Mouse (Mus musculus): ENCODE measurements around the gene Fndc8. TPM values are rescaled to one million over a fixed set of nuclear protein-coding genes. Genes with fewer than 3 reads are reported as not detected.
A peak's percentile ranks its signal among the peaks of the same experiment; 100 is the strongest.

The Fndc8 gene
- polyA plus RNA-seq, 1 experiment from 2014 or later = 0.22 TPM

DNA sequence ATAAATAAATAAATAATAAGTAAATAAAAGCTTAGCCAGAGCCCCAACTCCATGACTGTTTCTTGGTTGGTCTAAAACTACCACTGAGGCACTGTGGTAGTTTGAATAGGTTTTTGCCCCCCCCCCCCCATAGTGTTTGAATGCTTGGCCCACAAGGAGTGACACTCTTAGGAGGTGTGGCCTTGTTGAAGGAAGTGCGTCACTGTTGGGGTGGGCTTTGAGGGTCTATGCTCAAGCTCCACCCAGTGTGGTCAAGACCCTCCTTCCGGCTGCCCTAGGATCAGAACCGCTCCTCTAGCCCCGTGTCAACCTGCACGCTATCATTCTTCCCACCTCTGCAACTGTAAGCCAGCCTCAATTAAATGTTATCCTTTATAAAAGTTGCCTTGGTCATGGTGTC is 16.3 kb upstream of the Fndc8 start:
- Histone ChIP-seq H3K4me3 (replicated peaks; ENCODE audit: low read length) (no peak overlapping the region), H3K36me3 (ENCODE audit: control insufficient read depth, insufficient read depth, low read length) (no peaks in the 10 kb centered on the region), H3K4me2 (ENCODE audit: low read depth, low read length) (no peak overlapping the region), H3K9me3 (replicated peaks; ENCODE audit: control insufficient read depth, low read length) (no peaks in the 10 kb centered on the region), H3K27me3 (ENCODE audit: control insufficient read depth, insufficient read depth, low read length) (no peaks in the 10 kb centered on the region), H3K27ac (ENCODE audit: low read length) (no peak overlapping the region), H3K4me1 (ENCODE audit: control insufficient read depth, insufficient read depth, low read length) (no peaks in the 10 kb centered on the region), H3K9ac (ENCODE audit: low read length) (no peak overlapping the region)
- ATAC-seq (ENCODE audit: insufficient read depth, low FRiP score) = no peak
- WGBS = 91% methylated on average over 5 of the region's 5 CpGs

DNA sequence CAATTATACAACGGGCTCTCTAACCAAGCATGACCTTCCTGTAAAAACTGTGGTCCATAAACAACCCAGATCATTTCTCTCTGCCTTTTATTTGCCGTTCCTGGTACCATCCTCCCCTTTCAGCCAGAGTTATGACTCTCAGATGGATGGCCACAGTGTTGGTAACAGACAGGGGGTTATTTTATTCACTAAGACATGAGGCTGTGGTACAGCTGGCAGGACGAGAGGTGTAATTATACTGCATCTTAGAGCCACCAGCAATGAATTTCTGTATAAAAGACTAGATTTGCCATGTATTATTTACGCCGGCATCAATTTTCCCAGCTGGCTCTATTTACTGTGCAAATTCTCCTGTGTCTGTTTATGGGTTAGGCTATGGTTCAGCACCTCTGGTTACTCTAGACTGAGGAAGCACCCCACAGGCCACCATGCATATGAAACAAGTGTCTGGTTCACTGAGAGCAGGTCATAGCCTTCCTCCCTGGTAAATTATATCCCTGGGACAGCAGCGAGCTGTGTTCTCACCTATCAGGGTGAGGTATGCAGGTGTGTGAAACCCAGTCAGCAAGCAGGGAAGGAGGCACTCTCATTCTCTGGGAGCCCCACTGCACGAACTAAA is 14.1 kb upstream of the Fndc8 start:
- Histone ChIP-seq H3K4me3 (replicated peaks; ENCODE audit: low read length) (no peak overlapping the region), H3K27me3 (ENCODE audit: control insufficient read depth, insufficient read depth, low read length) (no peaks in the 10 kb centered on the region), H3K4me2 (ENCODE audit: low read depth, low read length) (no peak overlapping the region), H3K9ac (ENCODE audit: low read length) (no peak overlapping the region), H3K9me3 (replicated peaks; ENCODE audit: control insufficient read depth, low read length) (no peaks in the 10 kb centered on the region), H3K27ac (ENCODE audit: low read length) (no peak overlapping the region), H3K4me1 (ENCODE audit: control insufficient read depth, insufficient read depth, low read length) (no peaks in the 10 kb centered on the region), H3K36me3 (ENCODE audit: control insufficient read depth, insufficient read depth, low read length) (peaks cover 2% of the 10 kb centered on the region; the same call in 1 of the 2 replicates)
- 81% methylated on average over 7 of the region's 7 CpGs for WGBS
- ATAC-seq (ENCODE audit: insufficient read depth, low FRiP score) = no peak

- no peak overlapping the region for H3K9ac ChIP-seq (ENCODE audit: low read length)
- H3K27ac ChIP-seq (ENCODE audit: low read length) = no peak overlapping the region
- H3K9me3 ChIP-seq (replicated peaks; ENCODE audit: control insufficient read depth, low read length) = no peaks in the 10 kb centered on the region
- no peak for ATAC-seq (ENCODE audit: insufficient read depth, low FRiP score)
- 0 out of 2 replicates have a peak, but pooled peaks cover under 1% of the 10 kb centered on the region for H3K4me1 ChIP-seq (ENCODE audit: control insufficient read depth, insufficient read depth, low read length)
- no peak overlapping the region for H3K4me2 ChIP-seq (ENCODE audit: low read depth, low read length)
- H3K27me3 ChIP-seq (ENCODE audit: control insufficient read depth, insufficient read depth, low read length) = no peaks in the 10 kb centered on the region
- peaks cover 2% of the 10 kb centered on the region; the same call in 1 of the 2 replicates for H3K36me3 ChIP-seq (ENCODE audit: control insufficient read depth, insufficient read depth, low read length)
- 75% methylated on average over 8 of the region's 8 CpGs for WGBS
- no peak overlapping the region for H3K4me3 ChIP-seq (replicated peaks; ENCODE audit: low read length)
These were observed 8.7 kb upstream of the Fndc8 start for GRCm38 (mm10) chr11:82883180-82883579.

DNA sequence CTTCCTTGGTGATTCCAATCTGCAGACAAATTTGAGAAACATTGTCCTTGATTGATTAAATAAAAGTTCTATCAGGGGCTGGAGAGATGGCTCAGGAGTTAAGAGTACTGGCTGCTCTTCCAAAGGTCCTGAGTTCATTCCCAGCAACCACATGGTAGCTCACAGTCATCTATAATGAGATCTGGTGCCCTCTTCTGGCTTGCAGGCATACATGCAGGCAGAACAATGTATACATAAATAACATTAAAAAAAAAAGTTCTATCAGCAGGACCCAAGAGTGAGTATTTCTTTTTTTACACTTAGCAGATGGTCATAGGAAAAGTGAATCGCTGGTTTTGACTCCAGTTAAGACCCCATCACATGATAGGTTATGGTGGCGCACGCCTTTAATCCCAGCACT is 5.4 kb upstream of the Fndc8 start:
- H3K9ac ChIP-seq (ENCODE audit: low read length) = no peak overlapping the region
- no peaks in the 10 kb centered on the region for H3K27me3 ChIP-seq (ENCODE audit: control insufficient read depth, insufficient read depth, low read length)
- H3K36me3 ChIP-seq (ENCODE audit: control insufficient read depth, insufficient read depth, low read length) = peaks cover under 1% of the 10 kb centered on the region; the same call in 1 of the 2 replicates
- H3K27ac ChIP-seq (ENCODE audit: low read length) = no peak overlapping the region
- WGBS = 89% methylated on average over 3 of the region's 3 CpGs
- H3K4me2 ChIP-seq (ENCODE audit: low read depth, low read length) = no peak overlapping the region
- peaks cover 14% of the 10 kb centered on the region for H3K4me1 ChIP-seq (ENCODE audit: control insufficient read depth, insufficient read depth, low read length)
- no peaks in the 10 kb centered on the region for H3K9me3 ChIP-seq (replicated peaks; ENCODE audit: control insufficient read depth, low read length)
- no peak overlapping the region for H3K4me3 ChIP-seq (replicated peaks; ENCODE audit: low read length)
- no peak for ATAC-seq (ENCODE audit: insufficient read depth, low FRiP score)

DNA sequence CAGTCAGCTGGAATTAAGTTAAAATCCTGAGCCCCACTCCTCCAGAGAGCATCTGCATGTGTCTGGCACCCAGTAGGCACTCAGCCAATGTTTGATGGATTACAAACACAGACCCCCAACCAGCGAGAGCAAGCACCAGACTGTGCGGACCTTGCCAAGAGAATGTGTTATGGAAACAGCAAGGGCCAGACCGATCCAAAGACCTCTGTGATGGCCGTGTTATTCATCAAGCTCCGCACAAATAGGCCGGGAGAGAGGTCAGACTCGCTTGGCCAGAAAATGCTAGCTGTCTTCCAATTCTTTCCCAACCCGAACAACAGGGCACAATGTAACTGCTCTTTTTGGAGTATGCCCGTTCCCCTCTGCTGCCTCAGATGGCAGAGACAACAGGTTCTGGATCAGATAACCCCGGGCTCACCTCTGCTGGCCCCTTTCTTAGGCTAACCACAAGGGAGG is 3.4 kb upstream of the Fndc8 start:
- 23% methylated on average over 10 of the region's 10 CpGs for WGBS
- H3K27me3 ChIP-seq (ENCODE audit: control insufficient read depth, insufficient read depth, low read length) = no peaks in the 10 kb centered on the region
- peak overlapping the region; percentile 93 for H3K4me2 ChIP-seq (ENCODE audit: low read depth, low read length)
- no peaks in the 10 kb centered on the region for H3K9me3 ChIP-seq (replicated peaks; ENCODE audit: control insufficient read depth, low read length)
- 0 out of 2 replicates have a peak, but pooled peaks have one; percentile 6 for ATAC-seq (ENCODE audit: insufficient read depth, low FRiP score)
- peak overlapping the region; percentile 76 for H3K4me3 ChIP-seq (replicated peaks; ENCODE audit: low read length)
- peaks cover 14% of the 10 kb centered on the region for H3K4me1 ChIP-seq (ENCODE audit: control insufficient read depth, insufficient read depth, low read length)
- H3K36me3 ChIP-seq (ENCODE audit: control insufficient read depth, insufficient read depth, low read length) = no peaks in the 10 kb centered on the region
- peak overlapping the region; percentile 91 for H3K9ac ChIP-seq (ENCODE audit: low read length)
- no peak overlapping the region for H3K27ac ChIP-seq (ENCODE audit: low read length)

DNA sequence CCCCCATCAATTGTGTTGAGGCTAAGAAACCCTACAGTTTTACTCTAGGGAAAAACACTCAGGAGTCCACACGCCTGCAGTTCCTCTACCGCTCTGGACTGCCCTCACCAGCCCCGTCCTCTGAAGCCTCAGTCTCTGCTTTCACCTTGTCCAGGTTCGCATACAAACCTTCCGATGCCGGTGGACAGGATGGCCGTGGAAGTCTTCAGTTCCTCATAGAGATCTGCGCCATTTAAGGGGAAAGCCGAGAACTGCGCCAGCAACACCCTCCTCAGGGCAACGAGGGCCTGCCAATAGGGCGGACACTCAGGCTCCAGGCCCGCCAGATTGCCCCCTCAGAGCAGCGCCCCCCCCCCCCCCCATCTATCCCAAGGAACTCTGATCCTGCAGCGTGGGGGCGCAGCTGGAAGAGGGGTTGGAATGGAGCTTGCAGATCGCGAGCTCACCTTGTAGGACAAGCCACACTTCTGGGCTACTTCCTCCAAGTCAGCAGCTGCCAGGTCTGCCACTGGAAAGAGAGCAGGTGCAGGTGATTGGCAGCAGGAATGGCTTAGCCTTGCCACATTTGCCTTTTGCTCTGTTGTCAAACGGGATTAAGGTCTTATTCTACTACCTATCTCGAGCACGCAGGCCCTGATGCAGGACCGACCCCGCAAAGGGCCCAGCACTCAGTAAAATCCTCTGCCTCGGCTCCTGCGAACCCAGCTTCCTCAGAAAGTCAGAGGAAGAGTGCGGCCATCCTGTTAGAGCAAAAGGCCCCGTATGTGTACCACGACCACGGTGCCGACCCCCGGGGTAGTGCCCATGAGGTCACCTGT is 2.2 kb upstream of the Fndc8 start:
- ATAC-seq (ENCODE audit: insufficient read depth, low FRiP score) = peak; percentile 61; the same call in 1 of the 2 replicates

GRCm38 (mm10) chr11:82890342-82890762 is 1.6 kb upstream of the Fndc8 start, which contains the start of gene Rad51d:
Gene Rad51d (minus strand): TSS chr11:82890614.
- peak within 1 kb of the TSS; percentile 91 for H3K9ac ChIP-seq (ENCODE audit: low read length)
- H3K4me2 ChIP-seq (ENCODE audit: low read depth, low read length) = peak within 1 kb of the TSS; percentile 93
- peak within 1 kb of the TSS; percentile 76 for H3K4me3 ChIP-seq (replicated peaks; ENCODE audit: low read length)
- no peaks in the 10 kb centered on the region for H3K36me3 ChIP-seq (ENCODE audit: control insufficient read depth, insufficient read depth, low read length)
- no peaks in the 10 kb centered on the region for H3K27me3 ChIP-seq (ENCODE audit: control insufficient read depth, insufficient read depth, low read length)
- under 1% methylated on average over 26 of the region's 26 CpGs for WGBS
- peaks cover 14% of the 10 kb centered on the region for H3K4me1 ChIP-seq (ENCODE audit: control insufficient read depth, insufficient read depth, low read length)
- peak; percentile 94 for ATAC-seq (ENCODE audit: insufficient read depth, low FRiP score)
- H3K9me3 ChIP-seq (replicated peaks; ENCODE audit: control insufficient read depth, low read length) = no peaks in the 10 kb centered on the region
- H3K27ac ChIP-seq (ENCODE audit: low read length) = peak within 1 kb of the TSS; percentile 83

More for the DNA sequence above, 2.2 kb upstream of the Fndc8 start:
- H3K9me3 ChIP-seq (replicated peaks; ENCODE audit: control insufficient read depth, low read length) = no peaks in the 10 kb centered on the region
- H3K4me2 ChIP-seq (ENCODE audit: low read depth, low read length) = peak overlapping the region; percentile 93
- H3K9ac ChIP-seq (ENCODE audit: low read length) = peak overlapping the region; percentile 91
- peak overlapping the region; percentile 76 for H3K4me3 ChIP-seq (replicated peaks; ENCODE audit: low read length)
- H3K4me1 ChIP-seq (ENCODE audit: control insufficient read depth, insufficient read depth, low read length) = peaks cover 14% of the 10 kb centered on the region
- 4% methylated on average over 31 of the region's 31 CpGs for WGBS
- peak overlapping the region; percentile 83 for H3K27ac ChIP-seq (ENCODE audit: low read length)
- no peaks in the 10 kb centered on the region for H3K36me3 ChIP-seq (ENCODE audit: control insufficient read depth, insufficient read depth, low read length)
- no peaks in the 10 kb centered on the region for H3K27me3 ChIP-seq (ENCODE audit: control insufficient read depth, insufficient read depth, low read length)

GRCm38 (mm10) chr11:82897478-82897877 is 5.6 kb downstream of the Fndc8 start:
- no peaks in the 10 kb centered on the region for H3K9me3 ChIP-seq (replicated peaks; ENCODE audit: control insufficient read depth, low read length)
- H3K4me1 ChIP-seq (ENCODE audit: control insufficient read depth, insufficient read depth, low read length) = no peaks in the 10 kb centered on the region
- 85% methylated on average over 10 of the region's 10 CpGs for WGBS
- H3K9ac ChIP-seq (ENCODE audit: low read length) = no peak overlapping the region
- H3K4me3 ChIP-seq (replicated peaks; ENCODE audit: low read length) = no peak overlapping the region
- no peak overlapping the region for H3K27ac ChIP-seq (ENCODE audit: low read length)
- H3K36me3 ChIP-seq (ENCODE audit: control insufficient read depth, insufficient read depth, low read length) = peaks cover 8% of the 10 kb centered on the region
- H3K4me2 ChIP-seq (ENCODE audit: low read depth, low read length) = no peak overlapping the region
- no peak for ATAC-seq (ENCODE audit: insufficient read depth, low FRiP score)
- H3K27me3 ChIP-seq (ENCODE audit: control insufficient read depth, insufficient read depth, low read length) = no peaks in the 10 kb centered on the region

DNA sequence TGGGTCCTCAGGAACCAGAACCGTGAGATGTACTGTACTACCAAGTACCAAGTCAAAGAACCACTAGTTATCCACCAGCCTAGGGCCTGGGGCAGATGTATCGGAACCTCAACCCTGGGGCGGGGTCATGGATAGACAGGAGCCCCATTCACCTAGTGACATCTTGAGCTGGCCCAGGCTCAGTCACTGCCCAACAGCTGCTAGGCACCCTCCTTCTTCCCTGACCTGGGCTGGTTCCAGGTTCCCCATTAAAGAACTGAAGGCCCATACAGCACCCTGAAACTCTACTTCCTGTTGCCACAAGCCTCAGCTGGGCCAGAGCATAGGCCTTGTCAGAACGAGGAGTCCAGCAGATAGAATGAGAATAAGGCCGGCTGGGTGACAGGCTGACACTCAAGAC is 7.8 kb downstream of the Fndc8 start:
- WGBS = 92% methylated on average over 5 of the region's 5 CpGs
- no peak for ATAC-seq (ENCODE audit: insufficient read depth, low FRiP score)

More for the DNA sequence above, 7.8 kb downstream of the Fndc8 start:
- H3K4me1 ChIP-seq (ENCODE audit: control insufficient read depth, insufficient read depth, low read length) = no peaks in the 10 kb centered on the region
- H3K27ac ChIP-seq (ENCODE audit: low read length) = no peak overlapping the region
- H3K4me2 ChIP-seq (ENCODE audit: low read depth, low read length) = no peak overlapping the region
- H3K27me3 ChIP-seq (ENCODE audit: control insufficient read depth, insufficient read depth, low read length) = no peaks in the 10 kb centered on the region
- no peak overlapping the region for H3K4me3 ChIP-seq (replicated peaks; ENCODE audit: low read length)
- no peak overlapping the region for H3K9ac ChIP-seq (ENCODE audit: low read length)
- peaks cover 12% of the 10 kb centered on the region for H3K36me3 ChIP-seq (ENCODE audit: control insufficient read depth, insufficient read depth, low read length)
- H3K9me3 ChIP-seq (replicated peaks; ENCODE audit: control insufficient read depth, low read length) = no peaks in the 10 kb centered on the region

All from stomach, embryonic 16.5 days (tissue).